Mouse (Mus musculus): ENCODE data around the gene Sowahc. TPM values are rescaled to one million over a fixed set of nuclear protein-coding genes. Genes with fewer than 3 reads are reported as not detected.

Gene Sowahc
- polyA plus RNA-seq, 1 experiment from 2014 or later: 14.4 TPM

GRCm38 (mm10) chr10:59223890-59224289 lies 2.1 kb downstream of the Sowahc start:
- Histone ChIP-seq H3K9ac (replicated peaks) (no peak overlapping the region), H3K4me1 (replicated peaks) (peaks cover 23% of the 10 kb centered on the region), H3K9me3 (no peaks in the 10 kb centered on the region), H3K36me3 (no peaks in the 10 kb centered on the region), H3K4me2 (peak overlapping the region; percentile 99), H3K27ac (no peak overlapping the region), H3K4me3 (replicated peaks) (peak overlapping the region; percentile 69; the same call in 1 of the 2 replicates), H3K27me3 (0 out of 2 replicates have a peak, but pooled peaks cover 7% of the 10 kb centered on the region)
- 58% methylated on average over 4 of the region's 4 CpGs for WGBS
- ATAC-seq (ENCODE audit: insufficient number of reproducible peaks, insufficient read depth, low FRiP score, low TSS enrichment, low read depth): no peak

- H3K27me3 ChIP-seq: 0 out of 2 replicates have a peak, but pooled peaks cover 7% of the 10 kb centered on the region
- WGBS: 87% methylated on average over 2 of the region's 2 CpGs
- H3K36me3 ChIP-seq: no peaks in the 10 kb centered on the region
- H3K4me2 ChIP-seq: no peak overlapping the region
- H3K27ac ChIP-seq: no peak overlapping the region
- no peak overlapping the region for H3K4me3 ChIP-seq (replicated peaks)
- peaks cover 18% of the 10 kb centered on the region for H3K4me1 ChIP-seq (replicated peaks)
- no peak for ATAC-seq (ENCODE audit: insufficient number of reproducible peaks, insufficient read depth, low FRiP score, low TSS enrichment, low read depth)
- no peaks in the 10 kb centered on the region for H3K9me3 ChIP-seq
- H3K9ac ChIP-seq (replicated peaks): no peak overlapping the region
Measured at GRCm38 (mm10) chr10:59225137-59225536, 3.4 kb downstream of the Sowahc start.

GRCm38 (mm10) chr10:59229205-59229820 lies 7.6 kb downstream of the Sowahc start:
- H3K9me3 ChIP-seq: no peaks in the 10 kb centered on the region
- no peak overlapping the region for H3K9ac ChIP-seq (replicated peaks)
- no peak for ATAC-seq (ENCODE audit: insufficient number of reproducible peaks, insufficient read depth, low FRiP score, low TSS enrichment, low read depth)
- H3K27ac ChIP-seq: no peak overlapping the region
- H3K4me1 ChIP-seq (replicated peaks): 0 out of 2 replicates have a peak, but pooled peaks cover 2% of the 10 kb centered on the region
- H3K4me2 ChIP-seq: no peak overlapping the region
- 82% methylated on average over 4 of the region's 4 CpGs for WGBS
- no peaks in the 10 kb centered on the region for H3K36me3 ChIP-seq
- no peak overlapping the region for H3K4me3 ChIP-seq (replicated peaks)
- H3K27me3 ChIP-seq: no peaks in the 10 kb centered on the region

GRCm38 (mm10) chr10:59235227-59235626 lies 13.5 kb downstream of the Sowahc start:
- Histone ChIP-seq H3K4me3 (replicated peaks) (no peak overlapping the region), H3K9ac (replicated peaks) (no peak overlapping the region), H3K27me3 (no peaks in the 10 kb centered on the region), H3K9me3 (no peaks in the 10 kb centered on the region), H3K4me2 (no peak overlapping the region), H3K27ac (no peak overlapping the region), H3K36me3 (no peaks in the 10 kb centered on the region), H3K4me1 (replicated peaks) (0 out of 2 replicates have a peak, but pooled peaks cover 3% of the 10 kb centered on the region)
- 91% methylated on average over 2 of the region's 2 CpGs for WGBS
- no peak for ATAC-seq (ENCODE audit: insufficient number of reproducible peaks, insufficient read depth, low FRiP score, low TSS enrichment, low read depth)

GRCm38 (mm10) chr10:59235847-59236246 lies 14.1 kb downstream of the Sowahc start:
- Histone ChIP-seq H3K27me3 (no peaks in the 10 kb centered on the region), H3K27ac (no peak overlapping the region), H3K4me1 (replicated peaks) (0 out of 2 replicates have a peak, but pooled peaks cover 3% of the 10 kb centered on the region), H3K4me3 (replicated peaks) (no peak overlapping the region), H3K36me3 (no peaks in the 10 kb centered on the region), H3K4me2 (no peak overlapping the region), H3K9me3 (no peaks in the 10 kb centered on the region), H3K9ac (replicated peaks) (no peak overlapping the region)
- no peak for ATAC-seq (ENCODE audit: insufficient number of reproducible peaks, insufficient read depth, low FRiP score, low TSS enrichment, low read depth)
- 37% methylated on average over 4 of the region's 4 CpGs for WGBS

GRCm38 (mm10) chr10:59236486-59236885 lies 14.7 kb downstream of the Sowahc start:
- 86% methylated on average over 6 of the region's 6 CpGs for WGBS
- Histone ChIP-seq H3K4me3 (replicated peaks) (no peak overlapping the region), H3K9me3 (no peaks in the 10 kb centered on the region), H3K36me3 (no peaks in the 10 kb centered on the region), H3K27ac (no peak overlapping the region), H3K27me3 (no peaks in the 10 kb centered on the region), H3K9ac (replicated peaks) (no peak overlapping the region), H3K4me2 (no peak overlapping the region), H3K4me1 (replicated peaks) (0 out of 2 replicates have a peak, but pooled peaks cover 3% of the 10 kb centered on the region)
- ATAC-seq (ENCODE audit: insufficient number of reproducible peaks, insufficient read depth, low FRiP score, low TSS enrichment, low read depth): no peak

GRCm38 (mm10) chr10:59237757-59238156 lies 16.0 kb downstream of the Sowahc start:
- Histone ChIP-seq H3K27me3 (no peaks in the 10 kb centered on the region), H3K9ac (replicated peaks) (no peak overlapping the region), H3K4me3 (replicated peaks) (no peak overlapping the region), H3K27ac (no peak overlapping the region), H3K9me3 (no peaks in the 10 kb centered on the region), H3K36me3 (no peaks in the 10 kb centered on the region), H3K4me1 (replicated peaks) (0 out of 2 replicates have a peak, but pooled peaks cover 3% of the 10 kb centered on the region), H3K4me2 (no peak overlapping the region)
- WGBS: 43% methylated on average over 3 of the region's 3 CpGs
- ATAC-seq (ENCODE audit: insufficient number of reproducible peaks, insufficient read depth, low FRiP score, low TSS enrichment, low read depth): no peak

GRCm38 (mm10) chr10:59241141-59241541 lies 19.4 kb downstream of the Sowahc start:
- WGBS: 60% methylated on average over 3 of the region's 3 CpGs
- ATAC-seq (ENCODE audit: insufficient number of reproducible peaks, insufficient read depth, low FRiP score, low TSS enrichment, low read depth): no peak

GRCm38 (mm10) chr10:59249531-59249930 lies 27.8 kb downstream of the Sowahc start:
- Histone ChIP-seq H3K9me3 (no peaks in the 10 kb centered on the region), H3K27me3 (no peaks in the 10 kb centered on the region), H3K36me3 (no peaks in the 10 kb centered on the region), H3K9ac (replicated peaks) (no peak overlapping the region), H3K4me1 (replicated peaks) (no peaks in the 10 kb centered on the region), H3K27ac (no peak overlapping the region), H3K4me2 (no peak overlapping the region), H3K4me3 (replicated peaks) (no peak overlapping the region)
- no peak for ATAC-seq (ENCODE audit: insufficient number of reproducible peaks, insufficient read depth, low FRiP score, low TSS enrichment, low read depth)
- 69% methylated on average over 3 of the region's 3 CpGs for WGBS

More at GRCm38 (mm10) chr10:59241141-59241541, 19.4 kb downstream of the Sowahc start:
- H3K4me3 ChIP-seq (replicated peaks): no peak overlapping the region
- H3K27me3 ChIP-seq: no peaks in the 10 kb centered on the region
- no peaks in the 10 kb centered on the region for H3K36me3 ChIP-seq
- H3K9me3 ChIP-seq: no peaks in the 10 kb centered on the region
- H3K4me1 ChIP-seq (replicated peaks): no peaks in the 10 kb centered on the region
- H3K27ac ChIP-seq: no peak overlapping the region
- H3K4me2 ChIP-seq: no peak overlapping the region
- no peak overlapping the region for H3K9ac ChIP-seq (replicated peaks)

GRCm38 (mm10) chr10:59250679-59251078 lies 28.9 kb downstream of the Sowahc start:
- WGBS: 87% methylated on average over 2 of the region's 2 CpGs
- no peak overlapping the region for H3K27ac ChIP-seq
- no peaks in the 10 kb centered on the region for H3K36me3 ChIP-seq
- H3K27me3 ChIP-seq: no peaks in the 10 kb centered on the region
- no peak for ATAC-seq (ENCODE audit: insufficient number of reproducible peaks, insufficient read depth, low FRiP score, low TSS enrichment, low read depth)
- no peak overlapping the region for H3K4me2 ChIP-seq
- no peak overlapping the region for H3K9ac ChIP-seq (replicated peaks)
- H3K4me3 ChIP-seq (replicated peaks): no peak overlapping the region
- no peaks in the 10 kb centered on the region for H3K9me3 ChIP-seq
- no peaks in the 10 kb centered on the region for H3K4me1 ChIP-seq (replicated peaks)

GRCm38 (mm10) chr10:59251980-59252379 lies 30.2 kb downstream of the Sowahc start:
- Histone ChIP-seq H3K4me1 (replicated peaks) (no peaks in the 10 kb centered on the region), H3K27ac (no peak overlapping the region), H3K4me3 (replicated peaks) (no peak overlapping the region), H3K36me3 (no peaks in the 10 kb centered on the region), H3K9ac (replicated peaks) (no peak overlapping the region), H3K27me3 (no peaks in the 10 kb centered on the region), H3K9me3 (no peaks in the 10 kb centered on the region), H3K4me2 (no peak overlapping the region)
- no peak for ATAC-seq (ENCODE audit: insufficient number of reproducible peaks, insufficient read depth, low FRiP score, low TSS enrichment, low read depth)
- WGBS: 61% methylated on average over 2 of the region's 2 CpGs

GRCm38 (mm10) chr10:59252396-59252795 lies 30.6 kb downstream of the Sowahc start:
- WGBS: 45% methylated on average over 8 of the region's 8 CpGs
- Histone ChIP-seq H3K4me1 (replicated peaks) (no peaks in the 10 kb centered on the region), H3K27me3 (no peaks in the 10 kb centered on the region), H3K4me2 (no peak overlapping the region), H3K27ac (no peak overlapping the region), H3K4me3 (replicated peaks) (no peak overlapping the region), H3K36me3 (no peaks in the 10 kb centered on the region), H3K9ac (replicated peaks) (no peak overlapping the region), H3K9me3 (no peaks in the 10 kb centered on the region)
- no peak for ATAC-seq (ENCODE audit: insufficient number of reproducible peaks, insufficient read depth, low FRiP score, low TSS enrichment, low read depth)

All from limb, embryonic 12.5 days (tissue).